Mouse (Mus musculus) intestine, postnatal 0 days (tissue): ENCODE measurements around the gene Eno1. TPM values are rescaled to one million over a fixed set of nuclear protein-coding genes. Genes with fewer than 3 reads are reported as not detected.
"Not testable (repeated sequence)": the region's sequence is repeated elsewhere in the genome, so short reads cannot be mapped to it uniquely, and the experiment has no call there.

Experiments used
- ATAC-seq: fragments of 200-750 bp; cut with Nextera tagmentation; 2 replicates; pipeline ENCODE4 v1.8.0; 2017; ENCODE audit warnings: mild to moderate bottlenecking, moderate TSS enrichment, moderate library complexity
- H3K27ac ChIP-seq: fragments of 300-500 bp; sonication (generic); 2 replicates; pipeline ENCODE4 v1.5.1; 2014; ENCODE audit warnings: mild to moderate bottlenecking, low read depth, low read length, moderate library complexity
- H3K27me3 ChIP-seq: fragments of 300-500 bp; sonication (generic); replicated peaks from 2 replicates; pipeline ENCODE4 v1.6.1; 2014; ENCODE audit warnings: low read length, mixed read lengths; ENCODE audit not compliant: control insufficient read depth, insufficient read depth
- H3K36me3 ChIP-seq: fragments of 300-500 bp; sonication (generic); 2 replicates; pipeline ENCODE4 v1.6.1; 2014; ENCODE audit warnings: mild to moderate bottlenecking, moderate library complexity; ENCODE audit not compliant: control insufficient read depth, insufficient read depth
- H3K4me1 ChIP-seq: fragments of 300-500 bp; sonication (generic); replicated peaks from 2 replicates; pipeline ENCODE4 v1.6.1; 2014; ENCODE audit warnings: antibody characterized with exemption, low read length, mixed read lengths; ENCODE audit not compliant: control insufficient read depth, insufficient read depth
- H3K4me2 ChIP-seq: fragments of 300-500 bp; sonication (generic); replicated peaks from 2 replicates; pipeline ENCODE4 v1.6.1; 2014; ENCODE audit warnings: low read depth, mild to moderate bottlenecking, moderate library complexity
- H3K4me3 ChIP-seq: fragments of 300-500 bp; sonication (generic); 2 replicates; pipeline ENCODE4 v1.5.1; 2014; ENCODE audit warnings: low read depth, low read length
- H3K9ac ChIP-seq: fragments of 300-500 bp; sonication (generic); 2 replicates; pipeline ENCODE4 v1.6.1; 2014; ENCODE audit warnings: mild to moderate bottlenecking, low read depth, low read length
- H3K9me3 ChIP-seq: fragments of 300-500 bp; sonication (generic); 2 replicates; pipeline ENCODE4 v1.6.1; 2016; ENCODE audit warnings: mixed run types; ENCODE audit not compliant: control insufficient read depth
- CTCF ChIP-seq: sonication (generic); IDR thresholded peaks from 2 replicates; pipeline ENCODE4 v1.5.1; 2016; ENCODE audit warnings: low read depth, mild to moderate bottlenecking, control low read depth, antibody characterized with exemption, moderate library complexity
- whole genome bisulfite sequencing: fragments of 180-500 bp; shearing (Covaris S2); extraction: QIAGEN DNeasy Blood & Tissue Kit; methylation state at CpG from one replicate; pipeline ENCODE4 v1.1.7; 2014; 5-methylcytosine and 5-hydroxymethylcytosine counted together
- polyA plus RNA-seq: library from polyadenylated mRNA; unstranded; fragments of >200 nt; fragmentation: Nextera tagmentation; extraction: Ambion mirVana; gene quantifications from 2 replicates; pipeline ENCODE4 v1.2.1, GENCODE M21; 2015

Gene Eno1
- polyA plus RNA-seq, 1 experiment from 2014 or later = 733 TPM

DNA sequence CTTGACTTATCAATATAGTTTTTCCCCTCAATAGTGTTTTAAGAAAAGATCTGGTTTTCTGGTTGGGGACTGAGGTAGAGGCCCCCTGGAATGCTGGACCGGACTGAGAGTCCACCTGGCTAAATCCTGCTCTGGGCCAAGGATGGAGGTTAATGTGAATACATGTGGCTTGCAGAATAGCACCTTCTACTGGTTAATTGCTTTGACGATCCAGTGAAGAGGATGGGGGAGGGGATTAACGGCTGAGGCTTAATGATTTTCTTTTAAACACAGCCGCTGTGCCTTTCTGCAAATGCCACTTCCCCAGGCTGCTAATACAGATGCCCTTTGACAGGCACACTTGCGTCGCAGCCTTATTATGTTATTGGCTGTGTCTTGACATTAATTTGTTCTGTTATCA lies 47.5 kb downstream of the Eno1 start:
- Histone ChIP-seq H3K4me3 (no peak overlapping the region), H3K27ac (no peak overlapping the region), H3K9ac (no peak overlapping the region)

DNA sequence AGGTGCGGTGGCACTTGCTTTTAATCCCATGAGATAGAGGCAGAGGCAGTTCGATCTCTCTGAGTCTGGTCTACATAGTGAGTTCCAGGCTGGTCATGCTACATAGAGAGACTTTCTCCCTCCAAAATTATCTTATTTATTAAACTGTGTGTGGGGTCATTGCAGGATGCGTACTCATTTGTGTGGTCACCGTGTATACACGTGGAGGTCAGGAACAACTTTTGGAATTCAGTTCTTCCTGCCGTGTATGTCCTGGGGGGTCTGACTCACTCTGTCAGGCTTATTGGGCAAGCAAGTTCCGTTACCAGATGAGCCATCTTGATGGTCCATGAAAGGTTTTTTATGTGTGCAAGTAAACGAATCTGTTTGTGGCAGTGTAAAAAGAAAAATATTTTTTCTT lies 50.5 kb downstream of the Eno1 start:
- Histone ChIP-seq H3K4me3 (no peak overlapping the region), H3K36me3 (no peaks in the 10 kb centered on the region), H3K9me3 (no peaks in the 10 kb centered on the region), H3K27me3 (no peaks in the 10 kb centered on the region), H3K4me1 (0 out of 2 replicates have a peak, but pooled peaks cover 3% of the 10 kb centered on the region), H3K9ac (no peak overlapping the region), H3K4me2 (no peak overlapping the region), H3K27ac (no peak overlapping the region)
- no peak for TF ChIP-seq CTCF
- WGBS = 82% methylated on average over 8 of the region's 8 CpGs
- no peak for ATAC-seq

More for the DNA sequence above, 47.5 kb downstream of the Eno1 start:
- Histone ChIP-seq H3K9me3 (no peaks in the 10 kb centered on the region), H3K27me3 (no peaks in the 10 kb centered on the region), H3K4me2 (peak overlapping the region; percentile 92), H3K4me1 (0 out of 2 replicates have a peak, but pooled peaks cover 7% of the 10 kb centered on the region), H3K36me3 (no peaks in the 10 kb centered on the region)
- WGBS = 14% methylated on average over 6 of the region's 6 CpGs
- peak; percentile 72 for TF ChIP-seq CTCF
- ATAC-seq = no peak

DNA sequence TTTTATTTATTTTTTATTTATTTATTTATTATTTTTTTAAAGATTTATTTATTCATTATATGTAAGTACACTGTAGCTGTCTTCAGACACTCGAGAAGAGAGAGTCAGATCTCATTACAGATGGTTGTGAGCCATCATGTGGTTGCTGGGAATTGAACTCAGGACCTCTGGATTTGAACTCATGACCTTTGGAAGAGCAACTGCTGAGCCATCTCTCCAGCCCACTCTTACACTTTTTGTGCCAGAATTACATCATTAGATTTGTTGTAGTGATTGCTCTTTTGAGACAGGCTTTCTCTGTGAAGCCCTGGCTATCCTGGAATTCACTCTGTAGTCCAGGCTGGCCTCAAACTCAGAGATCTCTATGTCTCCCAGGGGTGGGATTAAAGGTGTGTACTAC lies 50.9 kb downstream of the Eno1 start:
- not testable (repeated sequence) for H3K4me3 ChIP-seq, H3K27me3 ChIP-seq, H3K4me2 ChIP-seq, H3K4me1 ChIP-seq, H3K27ac ChIP-seq, H3K9me3 ChIP-seq, H3K36me3 ChIP-seq, H3K9ac ChIP-seq, ATAC-seq
- 58% methylated on average over 1 of the region's 1 CpGs for WGBS

DNA sequence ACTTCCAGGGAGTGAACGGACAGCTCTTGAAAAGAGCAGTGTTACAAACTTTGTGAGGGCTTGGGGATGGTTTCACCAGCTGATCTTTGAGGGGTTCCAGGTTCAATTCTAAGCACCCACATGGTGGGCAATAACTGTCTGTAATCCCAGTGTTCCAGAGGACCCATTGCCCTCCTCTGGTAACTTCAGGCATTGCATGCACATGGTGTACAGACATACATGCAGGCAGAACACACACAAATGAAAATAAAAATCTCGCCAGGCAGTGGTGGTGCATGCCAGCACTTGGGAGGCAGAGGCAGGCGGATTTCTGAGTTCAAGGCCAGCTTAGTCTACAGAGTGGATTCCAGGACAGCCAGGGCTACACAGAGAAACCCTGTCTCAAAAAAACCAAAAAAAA lies 55.4 kb downstream of the Eno1 start:
- no peaks in the 10 kb centered on the region for H3K36me3 ChIP-seq
- H3K9me3 ChIP-seq = no peaks in the 10 kb centered on the region
- H3K27me3 ChIP-seq = no peaks in the 10 kb centered on the region
- H3K4me3 ChIP-seq = no peak overlapping the region
- H3K4me2 ChIP-seq = no peak overlapping the region
- no peak overlapping the region for H3K9ac ChIP-seq
- peak; percentile 46; the same call in 1 of the 2 replicates for TF ChIP-seq CTCF
- H3K27ac ChIP-seq = no peak overlapping the region
- no peaks in the 10 kb centered on the region; the same call in 1 of the 2 replicates for H3K4me1 ChIP-seq
- WGBS = 96% methylated on average over 3 of the region's 3 CpGs
- no peak for ATAC-seq

DNA sequence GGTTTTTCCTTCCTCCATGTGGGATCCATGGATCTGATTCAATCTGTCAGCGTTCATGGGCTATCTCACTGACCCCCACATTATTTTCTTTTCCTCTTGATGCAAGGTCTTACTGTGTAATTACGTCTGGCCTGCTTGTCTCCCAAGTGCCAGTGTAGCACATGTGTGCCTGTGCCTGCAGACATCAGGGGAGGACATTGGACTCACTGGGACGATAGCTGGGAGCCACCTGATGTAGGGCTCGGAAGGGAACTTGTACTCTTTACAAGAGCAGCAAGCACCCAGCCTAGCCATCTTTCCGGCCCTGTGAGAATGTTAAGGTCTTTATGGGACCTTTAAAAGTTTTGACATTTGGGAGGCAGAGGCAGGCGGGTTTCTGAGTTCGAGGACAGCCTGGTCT lies 58.3 kb downstream of the Eno1 start:
- Histone ChIP-seq H3K36me3 (no peaks in the 10 kb centered on the region), H3K4me1 (no peaks in the 10 kb centered on the region; the same call in 1 of the 2 replicates), H3K9me3 (no peaks in the 10 kb centered on the region), H3K27me3 (no peaks in the 10 kb centered on the region), H3K9ac (no peak overlapping the region), H3K4me3 (no peak overlapping the region), H3K4me2 (no peak overlapping the region), H3K27ac (peak overlapping the region; percentile 35; the same call in 1 of the 2 replicates)
- peak; percentile 68; the same call in 1 of the 2 replicates for ATAC-seq
- TF ChIP-seq CTCF = no peak
- WGBS = 75% methylated on average over 7 of the region's 7 CpGs

DNA sequence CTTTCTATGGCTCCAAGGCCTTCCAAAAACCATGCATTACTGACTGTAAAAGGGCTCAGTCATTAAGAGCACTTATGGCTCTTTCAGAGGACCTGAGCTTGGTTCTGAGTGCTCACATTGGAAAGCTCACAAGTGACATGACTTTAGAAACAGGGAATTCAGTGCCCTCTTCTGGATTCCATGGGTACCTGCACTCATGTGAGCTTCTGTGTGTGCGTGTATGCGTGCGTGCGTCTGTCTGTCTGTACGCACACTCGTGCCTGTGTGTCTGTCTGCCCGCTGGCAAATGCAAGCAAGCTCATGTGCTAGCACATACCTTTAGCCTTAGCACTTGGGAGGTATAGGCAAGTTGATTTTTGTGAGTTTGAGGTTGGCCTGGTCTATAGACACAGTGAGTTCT lies 59.4 kb downstream of the Eno1 start:
- no peak overlapping the region for H3K9ac ChIP-seq
- H3K9me3 ChIP-seq = no peaks in the 10 kb centered on the region

More for the DNA sequence above, 59.4 kb downstream of the Eno1 start:
- Histone ChIP-seq H3K27me3 (no peaks in the 10 kb centered on the region), H3K27ac (no peak overlapping the region), H3K36me3 (no peaks in the 10 kb centered on the region), H3K4me2 (no peak overlapping the region), H3K4me3 (no peak overlapping the region), H3K4me1 (no peaks in the 10 kb centered on the region; the same call in 1 of the 2 replicates)
- TF ChIP-seq CTCF = peak; percentile 60
- 96% methylated on average over 7 of the region's 7 CpGs for WGBS
- ATAC-seq = no peak

Other genes starting within 250 kb of the Eno1 start
- gene H6pd, start 227.7 kb upstream of the Eno1 start, polyA plus RNA-seq = 33.1 and 37.5 TPM in 2 replicates
- 2.5 and 3.2 TPM in 2 replicates for gene Gpr157, start 149.4 kb upstream of the Eno1 start, polyA plus RNA-seq
- 23.8 and 26.9 TPM in 2 replicates for gene Slc2a5, start 117.4 kb upstream of the Eno1 start, polyA plus RNA-seq
- 7.0 and 8.2 TPM in 2 replicates for gene Slc2a7, start 87.7 kb upstream of the Eno1 start, polyA plus RNA-seq
- not detected in 2 replicates for gene Car6, start 35.4 kb upstream of the Eno1 start, polyA plus RNA-seq
- 20.7 and 22.4 TPM in 2 replicates for gene Rere, start 44.9 kb downstream of the Eno1 start, polyA plus RNA-seq